Mouse (Mus musculus): ENCODE results near the gene Gm10645.

Gene Gm10645

GRCm38 (mm10) chr8:83169709-83170108, 3.7 kb upstream of the Gm10645 start:
- in situ Hi-C loops (cut with MboI), result loop anchor here (10.0 kb wide), 2 partner anchors 65 to 305 kb away; partner anchors contain the start of gene Rnf150

GRCm38 (mm10) chr8:83169127-83169526, 3.2 kb upstream of the Gm10645 start:
- in situ Hi-C loops (cut with MboI), result loop anchor here (10.0 kb wide), 1 partner anchor 64 kb away; no protein-coding TSS in a partner anchor

GRCm38 (mm10) chr8:83167932-83168331, 2.0 kb upstream of the Gm10645 start:
- in situ Hi-C loops (cut with MboI), result loop anchor here (10.0 kb wide), 1 partner anchor 63 kb away; no protein-coding TSS in a partner anchor

- in situ Hi-C loops (cut with MboI), result loop anchor here (10.0 kb wide), 1 partner anchor 61 kb away; no protein-coding TSS in a partner anchor
Measured at GRCm38 (mm10) chr8:83165235-83165930, 587 bp downstream of the Gm10645 start, which contains the start of gene Tbc1d9. Tbc1d9 (plus strand) TSS chr8:83165352.

GRCm38 (mm10) chr8:83160613-83161012, 5.4 kb downstream of the Gm10645 start:
- in situ Hi-C loops (cut with MboI), result loop anchor here (10.0 kb wide), 1 partner anchor 56 kb away; no protein-coding TSS in a partner anchor

GRCm38 (mm10) chr8:83159615-83160014, 6.4 kb downstream of the Gm10645 start:
- in situ Hi-C loops (cut with MboI), result loop anchor here (10.0 kb wide), 1 partner anchor 55 kb away; no protein-coding TSS in a partner anchor

GRCm38 (mm10) chr8:83158971-83159370, 7.0 kb downstream of the Gm10645 start:
- in situ Hi-C loops (cut with MboI), result no loop called here

GRCm38 (mm10) chr8:83155110-83155509, 10.9 kb downstream of the Gm10645 start:
- in situ Hi-C loops (cut with MboI), result no loop called here

GRCm38 (mm10) chr8:83152470-83152869, 13.5 kb downstream of the Gm10645 start:
- in situ Hi-C loops (cut with MboI), result no loop called here

- in situ Hi-C loops (cut with MboI), result no loop called here
Measured at GRCm38 (mm10) chr8:83152055-83152454, 13.9 kb downstream of the Gm10645 start.

- in situ Hi-C loops (cut with MboI), result no loop called here
Measured at GRCm38 (mm10) chr8:83149124-83149523, 16.8 kb downstream of the Gm10645 start.

- in situ Hi-C loops (cut with MboI), result no loop called here
Measured at GRCm38 (mm10) chr8:83145421-83145820, 20.5 kb downstream of the Gm10645 start.

GRCm38 (mm10) chr8:83144601-83145000, 21.4 kb downstream of the Gm10645 start:
- in situ Hi-C loops (cut with MboI), result no loop called here

- in situ Hi-C loops (cut with MboI), result no loop called here
Measured at GRCm38 (mm10) chr8:83141358-83141757, 24.6 kb downstream of the Gm10645 start.

GRCm38 (mm10) chr8:83140701-83141111, 25.3 kb downstream of the Gm10645 start:
- in situ Hi-C loops (cut with MboI), result no loop called here

- in situ Hi-C loops (cut with MboI), result no loop called here
Measured at GRCm38 (mm10) chr8:83140068-83140467, 25.9 kb downstream of the Gm10645 start.

- in situ Hi-C loops (cut with MboI), result no loop called here
Measured at GRCm38 (mm10) chr8:83135086-83135485, 30.9 kb downstream of the Gm10645 start.

Data from mature B cell (primary cell).